Mouse (Mus musculus) granulocyte monocyte progenitor cell, adult 5-6 weeks (primary cell): ENCODE data around the gene Plcb4. TPM values are rescaled to one million over a fixed set of nuclear protein-coding genes. Genes with fewer than 3 reads are reported as not detected.

Experiments
- ATAC-seq: replicated peaks from 2 replicates; pipeline ENCODE4 v1.8.0; 2016; ENCODE audit warnings: mild to moderate bottlenecking, moderate TSS enrichment, inconsistent platforms; ENCODE audit not compliant: poor library complexity, severe bottlenecking
- total RNA-seq, 2 experiments: library from RNA; stranded (forward) in 1 of 2; stranded (reverse) in 1 of 2; fragments of 200-712, 200-1000 nt in 1 of 2; fragments of >200 nt in 1 of 2; fragmentation: Nextera tagmentation in 1 of 2; gene quantifications; 2 replicates each; pipeline ENCODE4 v1.2.3; 2014 to 2017

Plcb4 gene
- total RNA-seq, 2 experiments from 2014 or later: 11.3 to 20.8 TPM

DNA sequence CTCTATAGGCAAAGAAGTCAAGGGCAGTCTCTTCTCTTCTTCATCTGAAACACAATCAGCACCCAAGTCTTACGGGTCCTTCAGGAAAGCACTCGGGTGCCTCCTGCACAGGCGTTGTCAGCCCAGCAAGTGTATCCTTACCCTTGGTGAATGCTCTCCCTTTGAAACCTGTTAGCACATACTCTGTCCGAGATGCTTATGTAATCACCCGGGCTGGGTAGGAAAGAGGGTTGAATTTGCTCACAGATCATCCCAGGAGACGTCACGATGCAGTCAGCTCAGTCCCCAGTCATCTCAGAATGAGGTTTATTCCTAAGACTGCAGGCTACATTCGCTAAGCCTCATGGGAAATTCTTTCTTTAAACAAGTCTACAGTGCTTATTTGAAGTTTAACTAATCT lies 184.9 kb downstream of the Plcb4 start:
- no peak for ATAC-seq

GRCm38 (mm10) chr2:135846903-135847302 lies 188.1 kb downstream of the Plcb4 start:
- ATAC-seq: no peak

GRCm38 (mm10) chr2:135847738-135848137 lies 188.9 kb downstream of the Plcb4 start:
- peak; percentile 61 for ATAC-seq

DNA sequence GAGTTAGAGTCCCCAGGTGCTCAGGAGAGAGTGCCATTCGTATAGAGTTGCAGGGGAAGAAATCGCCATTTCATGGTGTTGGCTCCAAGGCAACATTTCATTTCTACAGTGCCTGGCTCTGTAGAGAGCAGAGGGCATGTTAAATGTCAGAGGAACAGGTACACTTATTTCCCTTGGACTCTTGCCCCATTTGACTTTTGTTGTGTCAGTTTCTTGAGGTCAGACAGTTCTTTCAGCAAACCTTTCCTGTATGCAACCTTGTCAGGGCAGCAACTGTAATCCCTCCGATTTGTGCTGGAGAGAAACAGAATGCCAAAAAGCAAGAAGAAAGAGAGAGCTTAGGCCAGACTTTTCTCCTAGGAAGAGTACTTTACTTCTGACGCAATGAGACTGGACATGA lies 189.4 kb downstream of the Plcb4 start:
- ATAC-seq: no peak

- no peak for ATAC-seq
Measured at GRCm38 (mm10) chr2:135851964-135852363, 193.2 kb downstream of the Plcb4 start.

- ATAC-seq: peak; percentile 99
Measured at GRCm38 (mm10) chr2:135853085-135853484, 194.3 kb downstream of the Plcb4 start.

- ATAC-seq: peak; percentile 34
Measured at GRCm38 (mm10) chr2:135854059-135854458, 195.2 kb downstream of the Plcb4 start.

DNA sequence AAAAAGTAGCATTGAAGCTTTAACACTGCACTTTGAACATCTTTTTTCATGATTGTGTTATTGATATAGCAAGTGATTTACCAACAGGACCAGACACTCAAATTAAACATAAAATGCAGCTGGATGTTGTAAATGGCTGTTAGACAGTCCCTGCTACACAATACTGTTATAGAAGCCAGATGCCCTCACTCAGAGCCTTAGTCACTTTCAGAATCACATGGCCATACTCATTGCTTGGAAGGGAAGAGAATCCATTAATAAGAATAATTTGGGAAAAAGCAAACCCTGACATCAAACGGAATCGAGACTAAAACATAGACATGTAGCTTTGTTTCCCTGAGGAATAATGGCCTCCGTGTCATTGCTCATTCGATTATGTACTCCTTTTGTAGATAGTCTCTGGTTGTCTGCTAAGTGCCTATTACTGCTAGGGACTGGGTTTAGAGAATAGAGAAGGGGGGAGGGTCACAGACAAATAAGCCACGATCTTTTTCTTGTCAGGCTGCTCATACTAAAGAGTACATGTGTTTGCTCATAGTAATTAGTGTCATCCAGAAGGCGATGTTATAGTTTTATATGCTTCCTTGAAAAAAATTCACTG lies 197.2 kb downstream of the Plcb4 start:
- no peak for ATAC-seq

DNA sequence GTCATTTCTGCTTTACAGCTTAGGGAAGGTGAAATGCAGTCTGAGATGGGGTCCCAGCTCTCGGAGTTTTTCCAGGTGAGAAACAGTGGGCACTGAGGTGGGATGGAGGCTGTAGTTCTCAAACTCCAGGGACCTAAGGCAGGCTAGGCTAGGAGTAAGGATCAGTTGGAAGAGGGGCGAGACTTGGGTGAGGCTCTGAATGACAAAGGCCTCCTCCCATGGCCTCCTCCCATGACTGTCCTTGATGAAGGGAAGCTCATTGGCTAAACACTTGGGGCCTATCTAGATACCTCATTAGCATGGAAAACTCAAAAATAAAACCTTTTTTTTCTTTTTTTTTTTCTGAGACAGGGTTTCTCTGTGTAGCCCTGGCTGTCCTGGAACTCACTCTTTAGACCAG lies 198.0 kb downstream of the Plcb4 start:
- no peak for ATAC-seq

- no peak for ATAC-seq
Measured at GRCm38 (mm10) chr2:135861531-135862488, 203.0 kb downstream of the Plcb4 start.

- peak; percentile 42; the same call in 1 of the 2 replicates for ATAC-seq
Measured at GRCm38 (mm10) chr2:135862489-135863390, 203.9 kb downstream of the Plcb4 start.

DNA sequence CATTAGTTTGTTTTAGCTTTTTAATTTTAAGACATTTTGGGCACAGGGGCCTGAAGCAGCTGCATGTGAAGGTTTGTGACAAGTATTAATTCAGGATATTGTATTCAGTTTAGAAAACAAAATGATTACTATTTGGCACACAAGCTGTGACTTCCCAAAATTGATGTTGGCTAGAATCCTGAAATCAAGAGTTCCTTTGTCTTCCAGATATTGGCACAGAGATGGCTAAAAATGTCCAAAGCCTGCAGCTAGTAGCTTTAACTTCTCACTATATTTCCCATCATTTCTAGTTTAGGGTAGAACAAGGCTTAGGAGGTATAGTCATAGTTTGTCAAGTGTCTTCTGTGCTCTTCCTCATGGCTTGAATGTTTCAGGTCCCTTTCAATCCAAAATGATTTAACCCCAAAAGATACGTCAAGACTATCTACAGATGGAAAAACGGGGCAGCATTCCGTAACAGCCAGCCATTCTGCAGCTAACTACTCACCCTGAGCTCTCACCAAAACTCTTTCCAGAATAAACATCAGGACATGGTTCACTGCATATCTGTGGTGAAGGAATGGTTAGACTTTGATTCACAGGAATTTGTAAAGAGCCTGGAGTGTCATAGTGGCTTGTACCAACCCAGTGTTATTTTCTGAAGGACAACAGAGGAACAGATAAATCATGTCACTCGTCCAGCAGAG lies 204.7 kb downstream of the Plcb4 start:
- no peak for ATAC-seq

DNA sequence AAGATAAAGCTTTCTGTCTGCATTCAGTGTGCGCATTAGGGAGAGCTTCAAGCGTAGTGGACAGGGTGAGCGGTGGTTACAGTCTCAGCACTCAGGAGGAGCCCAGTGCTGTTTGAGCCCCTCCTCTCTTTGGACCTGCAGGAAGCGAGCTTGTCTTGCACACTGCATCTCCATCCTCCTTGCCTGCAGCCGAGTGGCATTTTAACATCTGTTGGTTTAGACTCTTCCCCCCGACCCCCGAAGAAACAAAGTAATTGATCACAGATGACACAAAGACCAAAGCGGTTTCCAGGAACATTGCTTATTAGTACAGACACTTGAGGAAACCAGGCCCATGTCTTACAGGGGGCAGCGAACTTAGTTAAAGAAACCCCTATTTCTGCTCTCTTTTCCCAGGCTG lies 207.6 kb downstream of the Plcb4 start:
- ATAC-seq: no peak

GRCm38 (mm10) chr2:135866838-135867237 lies 208.0 kb downstream of the Plcb4 start:
- no peak for ATAC-seq

DNA sequence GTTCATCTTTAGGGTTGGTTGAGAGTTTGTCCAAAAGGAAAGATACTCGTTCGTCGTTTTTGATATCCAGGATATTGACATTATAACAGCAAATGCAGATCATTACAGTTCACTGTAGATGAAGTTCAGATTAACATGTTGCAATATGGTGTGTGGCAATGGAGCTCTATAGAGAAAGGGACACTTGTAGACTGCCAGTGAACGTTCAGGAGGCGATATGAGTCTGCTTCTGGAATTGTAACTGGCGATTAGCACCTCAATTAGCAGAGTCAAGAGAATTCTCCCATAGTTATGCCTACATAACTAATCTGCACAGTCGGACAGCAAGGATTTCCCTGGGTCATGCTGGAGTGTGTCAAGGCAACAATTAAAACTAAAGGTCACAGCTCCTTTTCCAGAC lies 210.8 kb downstream of the Plcb4 start:
- peak; percentile 66 for ATAC-seq

DNA sequence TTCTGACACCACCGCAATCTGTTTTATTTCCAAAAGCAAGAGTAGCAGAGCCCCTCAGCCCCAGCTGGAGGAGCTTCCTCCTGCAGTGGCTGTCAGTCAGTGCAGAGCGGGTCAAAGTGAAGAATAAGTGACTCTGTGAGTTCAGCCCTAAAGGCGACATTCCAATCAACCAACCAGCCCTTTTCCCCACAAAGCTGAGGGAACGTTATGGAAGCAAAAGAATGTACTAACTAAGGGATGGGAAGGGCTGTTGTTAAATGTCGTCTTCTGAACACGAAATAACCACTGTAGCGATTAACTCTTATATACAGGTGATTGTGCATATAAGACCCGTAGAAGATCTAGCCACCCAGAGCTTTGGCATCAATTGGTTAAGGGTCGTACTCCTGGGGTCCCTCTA lies 214.3 kb downstream of the Plcb4 start:
- ATAC-seq: no peak

DNA sequence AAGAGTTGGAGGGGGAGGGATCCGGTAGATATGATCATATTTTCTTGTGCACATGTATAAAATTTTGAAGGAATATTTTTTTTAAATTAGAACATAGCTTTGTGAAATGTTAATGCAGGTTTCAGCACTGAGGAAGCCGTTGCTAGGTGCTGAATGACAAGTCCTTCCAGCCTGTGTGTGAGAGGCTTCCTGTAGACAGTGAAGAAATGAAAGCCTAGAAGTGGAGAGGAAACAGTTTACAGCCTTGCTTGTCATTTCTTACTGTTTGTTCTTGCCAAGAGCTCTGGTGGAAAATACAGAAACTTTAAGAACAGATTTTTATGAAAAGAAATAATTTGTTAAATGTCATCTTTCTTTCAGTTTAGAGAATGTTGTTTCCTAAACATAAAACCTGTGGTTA lies 214.9 kb downstream of the Plcb4 start:
- ATAC-seq: peak; percentile 70

DNA sequence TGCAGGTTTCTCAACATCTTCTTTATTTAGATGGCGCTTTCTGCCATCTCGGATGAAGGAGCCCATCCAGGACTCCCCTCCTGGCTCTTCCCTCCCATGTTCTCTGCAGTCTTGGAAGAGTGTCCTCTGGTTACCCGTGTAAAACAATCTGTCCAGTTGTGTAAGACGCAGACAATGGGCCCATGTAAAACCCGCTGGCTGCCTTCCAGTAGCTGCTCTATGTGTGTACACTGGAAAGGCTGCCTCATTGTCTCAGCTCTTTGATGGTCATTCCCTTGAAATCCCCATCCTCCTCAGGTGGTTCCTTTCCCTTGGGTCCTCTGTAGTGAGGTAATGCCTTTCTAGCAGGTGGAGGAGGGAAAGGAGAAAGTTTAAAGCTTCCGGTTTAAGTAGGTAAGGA lies 216.7 kb downstream of the Plcb4 start:
- ATAC-seq: no peak

DNA sequence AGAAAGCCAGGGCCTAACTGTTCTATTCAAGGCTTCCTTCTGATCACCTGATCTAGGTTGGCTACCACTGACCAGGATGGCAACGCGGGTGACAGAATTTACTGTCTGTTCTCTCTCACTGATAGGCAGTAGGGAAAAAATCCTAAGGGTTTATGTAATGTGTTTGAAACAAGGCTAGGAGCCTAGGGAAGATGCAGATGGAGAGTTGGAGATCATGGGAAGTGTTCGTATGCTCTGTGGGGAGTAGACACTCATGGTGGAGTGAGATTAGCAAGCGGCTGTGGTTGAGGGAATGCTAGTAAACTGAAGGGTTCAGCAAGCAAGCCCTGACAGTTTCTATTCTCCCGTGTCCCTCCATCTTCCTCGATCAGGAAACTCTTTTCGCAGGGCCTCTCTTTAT lies 220.5 kb downstream of the Plcb4 start:
- no peak for ATAC-seq

GRCm38 (mm10) chr2:135880269-135880760 lies 221.5 kb downstream of the Plcb4 start:
- ATAC-seq: no peak
